Mouse (Mus musculus) retina, adult 2 months (tissue): ENCODE data around the gene Fign.

Experiments used
- DNase-seq: peaks from one replicate; pipeline ENCODE4 v3.0.0-alpha.2; 2012; ENCODE audit warnings: low read depth, low spot score

The Fign gene

GRCm38 (mm10) chr2:64059477-64059876 lies 38.4 kb downstream of the Fign start:
- no peak for DNase-seq

- DNase-seq, result no peak
Measured at GRCm38 (mm10) chr2:64048142-64048541, 49.7 kb downstream of the Fign start.

- no peak for DNase-seq
Measured at GRCm38 (mm10) chr2:64043099-64043498, 54.7 kb downstream of the Fign start.

- DNase-seq, result no peak
Measured at GRCm38 (mm10) chr2:64035393-64035792, 62.4 kb downstream of the Fign start.

- DNase-seq, result no peak
Measured at GRCm38 (mm10) chr2:64033871-64034270, 64.0 kb downstream of the Fign start.

DNA sequence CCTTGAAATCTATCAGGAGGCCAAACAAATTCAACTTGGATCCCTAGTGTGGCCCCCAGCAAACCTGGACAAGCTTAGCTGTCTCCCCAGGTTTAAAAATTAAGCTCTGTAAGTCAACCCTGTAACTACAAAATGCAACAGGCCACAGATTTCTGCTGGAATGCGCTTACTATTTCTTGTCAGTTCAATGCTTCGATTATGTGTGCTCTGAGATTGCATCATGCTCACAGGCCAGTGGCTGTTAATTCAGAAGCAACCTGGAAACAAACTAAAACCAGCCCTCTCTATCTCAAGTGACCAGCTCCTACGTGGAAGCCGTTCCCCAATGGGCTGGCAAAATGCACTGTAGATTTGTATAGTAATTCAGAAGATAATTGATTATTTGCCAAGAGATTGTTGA lies 71.9 kb downstream of the Fign start:
- no peak for DNase-seq

- DNase-seq, result no peak
Measured at GRCm38 (mm10) chr2:63994304-63995023, 103.4 kb downstream of the Fign start.

GRCm38 (mm10) chr2:63985426-63985825 lies 112.4 kb downstream of the Fign start:
- DNase-seq, result no peak

DNA sequence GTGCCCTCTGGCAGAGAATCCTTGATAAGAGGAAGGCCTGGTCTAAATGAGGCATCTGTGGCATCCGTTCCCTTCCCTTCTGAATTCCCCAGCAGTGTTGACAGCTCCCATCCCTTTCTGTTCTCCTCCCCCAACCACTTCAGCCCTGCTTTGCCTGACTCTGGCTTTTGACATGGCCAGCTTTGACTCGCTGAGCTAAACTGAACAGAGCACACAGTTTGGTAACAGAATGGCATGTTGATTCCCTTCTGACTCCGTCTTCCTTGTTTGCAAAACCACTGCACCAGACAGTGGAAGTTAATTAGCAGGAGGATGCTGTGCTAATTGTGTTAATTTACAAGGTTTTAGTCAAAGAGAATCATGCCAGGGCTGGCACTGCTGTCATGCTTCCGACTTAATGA lies 115.5 kb downstream of the Fign start:
- DNase-seq, result no peak

DNA sequence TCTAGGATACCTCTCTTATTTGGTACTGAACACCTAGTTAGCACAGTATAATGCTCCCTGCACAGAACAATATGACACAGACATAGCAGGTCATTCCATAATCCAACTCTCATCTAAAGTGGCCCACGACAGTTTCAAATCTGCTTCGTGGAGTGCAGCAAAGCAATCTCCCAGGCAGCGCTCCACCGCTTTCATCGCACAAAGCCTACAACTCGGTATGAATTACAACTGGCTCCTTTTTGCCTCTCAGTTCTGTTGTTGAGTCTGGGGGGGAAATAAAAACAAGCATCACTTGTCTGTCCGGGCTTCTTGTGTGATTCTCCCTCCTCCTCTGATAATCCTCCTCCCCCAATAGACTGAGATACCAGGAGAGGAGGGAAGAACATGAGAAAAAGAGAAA lies 116.4 kb downstream of the Fign start:
- DNase-seq, result no peak

DNA sequence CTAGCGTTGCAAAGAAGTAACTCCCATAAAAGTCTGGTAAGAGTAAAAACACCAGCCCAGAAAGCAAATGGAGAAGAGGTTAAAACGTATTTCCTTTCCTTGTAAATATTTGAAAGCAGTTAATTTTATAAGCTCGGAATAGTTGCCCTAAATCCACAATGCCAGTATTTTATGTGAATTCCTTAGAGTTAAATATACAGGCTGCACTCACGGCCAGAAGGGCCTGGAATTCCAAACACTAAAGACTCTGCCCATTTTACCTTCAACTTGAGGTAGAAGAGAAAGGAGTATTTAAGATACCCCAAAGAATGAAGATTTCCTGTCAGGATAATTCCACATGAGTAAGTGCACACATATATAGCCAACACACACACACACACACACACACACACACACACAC lies 128.2 kb downstream of the Fign start:
- DNase-seq, result no peak

- DNase-seq, result no peak
Measured at GRCm38 (mm10) chr2:63931041-63931440, 166.8 kb downstream of the Fign start.

DNA sequence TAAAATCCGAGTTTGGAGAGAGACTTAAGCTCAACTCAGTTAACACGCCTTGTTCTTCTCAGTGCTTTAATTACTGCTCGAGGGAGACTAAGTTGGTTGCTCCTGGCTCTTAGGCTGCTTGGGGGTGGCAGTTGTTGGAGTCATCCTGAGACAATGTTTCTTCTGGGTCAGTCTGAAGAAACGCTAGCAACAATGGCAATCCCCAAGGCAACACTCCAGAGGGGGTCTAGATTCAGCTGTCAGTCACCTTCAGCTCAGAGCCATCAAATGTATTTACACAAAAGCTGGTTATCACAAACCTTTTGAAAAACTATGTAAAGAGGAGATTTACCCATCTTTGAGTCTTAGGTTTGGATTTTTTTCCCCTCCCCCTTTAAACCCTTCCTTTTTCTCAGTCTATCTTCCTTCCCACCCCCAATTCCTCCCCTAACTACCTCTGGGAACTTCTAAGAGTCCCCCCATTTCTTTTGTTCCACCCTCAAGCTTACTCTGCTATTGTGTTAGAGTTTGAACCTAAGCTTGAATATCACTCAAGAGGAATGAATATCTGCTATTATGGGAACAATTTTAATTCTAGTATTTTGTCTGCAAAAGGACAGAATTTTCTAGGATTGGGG lies 171.2 kb downstream of the Fign start:
- no peak for DNase-seq

GRCm38 (mm10) chr2:63925721-63926235 lies 172.1 kb downstream of the Fign start:
- DNase-seq, result no peak
